Mouse (Mus musculus): Measurements from ENCODE around the gene Rpl14.
"Not testable (repeated sequence)": the region's sequence is repeated elsewhere in the genome, so short reads cannot be mapped to it uniquely, and the experiment has no call there.

The Rpl14 gene

GRCm38 (mm10) chr9:120570741-120571592 is at the start of gene Rpl14:
TSS of gene Rpl14 (plus strand) at chr9:120571444.
- peak; percentile 97 for DNase-seq

GRCm38 (mm10) chr9:120527270-120527669 is 44.0 kb upstream of the Rpl14 start:
- no peak for DNase-seq

GRCm38 (mm10) chr9:120527919-120528318 is 43.3 kb upstream of the Rpl14 start:
- no peak for DNase-seq

- no peak for DNase-seq
These were observed 42.3 kb upstream of the Rpl14 start for GRCm38 (mm10) chr9:120528815-120529510.

GRCm38 (mm10) chr9:120530471-120530870 is 40.8 kb upstream of the Rpl14 start:
- DNase-seq = no peak

GRCm38 (mm10) chr9:120532062-120532461 is 39.2 kb upstream of the Rpl14 start:
- DNase-seq = no peak

- DNase-seq = no peak
These were observed 38.6 kb upstream of the Rpl14 start for GRCm38 (mm10) chr9:120532691-120533090.

- DNase-seq = not testable (repeated sequence)
These were observed 37.7 kb upstream of the Rpl14 start for GRCm38 (mm10) chr9:120533446-120533950.

- DNase-seq = peak; percentile 37
These were observed 31.5 kb upstream of the Rpl14 start, which contains the start of gene Entpd3 for GRCm38 (mm10) chr9:120539662-120540251. TSS of gene Entpd3 (plus strand) at chr9:120539818.

- no peak for DNase-seq
These were observed 29.8 kb upstream of the Rpl14 start for GRCm38 (mm10) chr9:120541411-120541810.

GRCm38 (mm10) chr9:120542241-120542640 is 29.0 kb upstream of the Rpl14 start:
- no peak for DNase-seq

GRCm38 (mm10) chr9:120545994-120546393 is 25.2 kb upstream of the Rpl14 start:
- DNase-seq = no peak

- no peak for DNase-seq
These were observed 24.8 kb upstream of the Rpl14 start for GRCm38 (mm10) chr9:120546482-120546881.

- DNase-seq = no peak
These were observed 24.1 kb upstream of the Rpl14 start for GRCm38 (mm10) chr9:120547026-120547668.

GRCm38 (mm10) chr9:120550778-120551177 is 20.5 kb upstream of the Rpl14 start:
- DNase-seq = no peak

GRCm38 (mm10) chr9:120563590-120563989 is 7.7 kb upstream of the Rpl14 start:
- no peak for DNase-seq

GRCm38 (mm10) chr9:120564247-120564646 is 7.0 kb upstream of the Rpl14 start:
- no peak for DNase-seq

GRCm38 (mm10) chr9:120566384-120566783 is 4.9 kb upstream of the Rpl14 start:
- DNase-seq = no peak

GRCm38 (mm10) chr9:120568917-120569316 is 2.3 kb upstream of the Rpl14 start:
- DNase-seq = no peak

- peak; percentile 63 for DNase-seq
These were observed 1.4 kb upstream of the Rpl14 start for GRCm38 (mm10) chr9:120569721-120570333.

- no peak for DNase-seq
These were observed 914 bp upstream of the Rpl14 start for GRCm38 (mm10) chr9:120570334-120570725.

Measured in retina, postnatal 1 day (tissue).